Mouse (Mus musculus) liver, embryonic 14.5 days (tissue): ENCODE measurements at regions not wholly inside any gene's neighbourhood (a gene's known extent, or its start where the extent isn't known, plus 50 kb on each side); places are given as distances from the start of the nearest gene placed in this dataset.

Source experiments
- ATAC-seq: fragments of 200-750 bp; cut with Nextera tagmentation; 2 replicates; pipeline ENCODE4 v1.8.0; 2017; ENCODE audit warnings: moderate number of reproducible peaks, mild to moderate bottlenecking, moderate library complexity; ENCODE audit not compliant: insufficient read depth
- DNase-seq, 3 experiments: peaks; one replicate each; pipeline ENCODE4 v3.0.0-alpha.2; 2012 to 2013; ENCODE audit warnings: low read depth in 3 of 3, low spot score in 3 of 3
- H3K27ac ChIP-seq: fragments of 300-500 bp; sonication (generic); 2 replicates; pipeline ENCODE4 v1.5.1; 2014; ENCODE audit warnings: moderate library complexity, mild to moderate bottlenecking, control low read depth, inconsistent platforms
- H3K27me3 ChIP-seq: fragments of 300-500 bp; sonication (generic); 2 replicates; pipeline ENCODE4 v1.6.1; 2014; ENCODE audit warnings: mild to moderate bottlenecking, low read length, moderate library complexity; ENCODE audit not compliant: control insufficient read depth, insufficient read depth
- H3K36me3 ChIP-seq: fragments of 300-500 bp; sonication (generic); replicated peaks from 2 replicates; pipeline ENCODE4 v1.6.1; 2014; ENCODE audit warnings: low read depth; ENCODE audit not compliant: control insufficient read depth, insufficient read depth
- H3K4me1 ChIP-seq, 2 experiments: fragments of 200-500 bp in 1 of 2; fragments of 300-500 bp in 1 of 2; sonication (generic) in 1 of 2; replicated peaks; 2 replicates each; pipeline ENCODE4 v1.6.1; 2012 to 2014; ENCODE audit warnings: antibody characterized with exemption in 1 of 2, inconsistent platforms in 1 of 2, low read length in 1 of 2; ENCODE audit not compliant: control insufficient read depth in 2 of 2, insufficient read depth in 2 of 2
- H3K4me2 ChIP-seq: fragments of 300-500 bp; sonication (generic); 2 replicates; pipeline ENCODE4 v1.6.1; 2014; ENCODE audit warnings: low read depth, mild to moderate bottlenecking, control low read depth, moderate library complexity
- H3K4me3 ChIP-seq, 2 experiments: fragments of 200-500 bp in 1 of 2; fragments of 300-500 bp in 1 of 2; sonication (generic) in 1 of 2; 2 replicates each; pipeline ENCODE4 v1.5.1; 2012 to 2014; ENCODE audit warnings: low read depth in 2 of 2, low read length in 2 of 2, mild to moderate bottlenecking in 2 of 2, control low read depth in 1 of 2, inconsistent platforms in 1 of 2, moderate library complexity in 1 of 2; ENCODE audit not compliant: insufficient read depth in 1 of 2
- H3K9ac ChIP-seq: fragments of 300-500 bp; sonication (generic); replicated peaks from 2 replicates; pipeline ENCODE4 v1.6.1; 2014; ENCODE audit warnings: mild to moderate bottlenecking, control low read depth, moderate library complexity
- H3K9me3 ChIP-seq: fragments of 300-500 bp; sonication (generic); 2 replicates; pipeline ENCODE4 v1.6.1; 2016; ENCODE audit warnings: low read length, mixed read lengths; ENCODE audit not compliant: control insufficient read depth
- CTCF ChIP-seq: IDR thresholded peaks from 2 replicates; pipeline ENCODE4 v1.5.1; 2016; ENCODE audit warnings: antibody characterized with exemption, low read depth, control low read depth
- EP300 ChIP-seq: IDR thresholded peaks from 2 replicates; pipeline ENCODE4 v1.6.1; 2016; ENCODE audit warnings: antibody characterized with exemption, low read depth
- WGBS: fragments of 180-500 bp; shearing (Covaris S2); extraction: QIAGEN DNeasy Blood & Tissue Kit; methylation state at CpG from one replicate; pipeline ENCODE4 v1.1.7; 2014; ENCODE audit not compliant: insufficient replicate concordance; 5-methylcytosine and 5-hydroxymethylcytosine counted together

- DNase-seq = no peak
- no peak for ATAC-seq
- Histone ChIP-seq H3K9ac (no peak overlapping the region), H3K4me1 (no peaks in the 10 kb centered on the region), H3K9me3 (no peaks in the 10 kb centered on the region), H3K27ac (no peak overlapping the region), H3K4me3 (no peak overlapping the region), H3K36me3 (no peaks in the 10 kb centered on the region), H3K4me2 (no peak overlapping the region), H3K27me3 (no peaks in the 10 kb centered on the region)
- TF ChIP-seq CTCF = no peak
- TF ChIP-seq EP300 = no peak
- 63% methylated on average over 3 of the region's 3 CpGs for WGBS
Observed at GRCm38 (mm10) chr4:80764024-80764423, 69.9 kb upstream of the Tyrp1 start.

- Histone ChIP-seq H3K4me2 (no peak overlapping the region), H3K27ac (no peak overlapping the region), H3K9ac (no peak overlapping the region), H3K36me3 (no peaks in the 10 kb centered on the region), H3K4me1 (no peaks in the 10 kb centered on the region), H3K27me3 (no peaks in the 10 kb centered on the region), H3K9me3 (no peaks in the 10 kb centered on the region), H3K4me3 (no peak overlapping the region)
- DNase-seq = no peak
- WGBS = 32% methylated on average over 4 of the region's 4 CpGs
- no peak for ATAC-seq
- TF ChIP-seq CTCF (peak; percentile 48; the same call in 1 of the 2 replicates), EP300 (no peak)
Observed at GRCm38 (mm10) chr4:80765781-80766180, 68.1 kb upstream of the Tyrp1 start.

- DNase-seq (no peak), ATAC-seq (no peak)
- Histone ChIP-seq H3K27me3 (no peaks in the 10 kb centered on the region), H3K4me1 (no peaks in the 10 kb centered on the region), H3K4me2 (no peak overlapping the region), H3K27ac (no peak overlapping the region), H3K36me3 (no peaks in the 10 kb centered on the region), H3K4me3 (no peak overlapping the region), H3K9me3 (no peaks in the 10 kb centered on the region), H3K9ac (no peak overlapping the region)
- WGBS = 47% methylated on average over 5 of the region's 5 CpGs
- no peak for TF ChIP-seq EP300
- TF ChIP-seq CTCF = no peak
Observed at GRCm38 (mm10) chr4:80767447-80767846, 66.5 kb upstream of the Tyrp1 start.
